Mouse (Mus musculus) erythroblast, embryonic 14.5 days (primary cell): ENCODE measurements around the gene Ptdss2. TPM values are rescaled to one million over a fixed set of nuclear protein-coding genes. Genes with fewer than 3 reads are reported as not detected.

Experiments
- H3K27me3 ChIP-seq: 2 replicates; pipeline ENCODE4 v1.6.1; 2012; ENCODE audit warnings: inconsistent platforms; ENCODE audit not compliant: control insufficient read depth
- H3K36me3 ChIP-seq: 2 replicates; pipeline ENCODE4 v1.6.1; 2012; ENCODE audit warnings: mild to moderate bottlenecking, inconsistent platforms; ENCODE audit not compliant: control insufficient read depth
- H3K4me1 ChIP-seq: 2 replicates; pipeline ENCODE4 v1.6.1; 2012; ENCODE audit warnings: inconsistent platforms; ENCODE audit not compliant: control insufficient read depth
- H3K4me3 ChIP-seq: replicated peaks from 2 replicates; pipeline ENCODE3; 2012; ENCODE audit warnings: moderate library complexity, mild to moderate bottlenecking, inconsistent platforms
- H3K9me3 ChIP-seq: 2 replicates; pipeline ENCODE4 v1.6.1; 2012; ENCODE audit warnings: low read length, inconsistent platforms, mixed read lengths; ENCODE audit not compliant: control insufficient read depth
- GATA1 ChIP-seq: IDR thresholded peaks from 2 replicates; pipeline ENCODE4 v1.6.1; 2012; ENCODE audit warnings: low read length, inconsistent platforms, mixed read lengths
- TAL1 ChIP-seq: IDR thresholded peaks from 3 replicates; pipeline ENCODE4 v1.6.1; 2012; ENCODE audit warnings: low read length, inconsistent platforms, mixed read lengths
- polyA plus RNA-seq: library from polyadenylated mRNA; stranded (reverse); fragments of >175 nt; gene quantifications from 2 replicates; pipeline ENCODE4 v1.2.3, GENCODE M21; 2012

Gene Ptdss2
- 148 and 156 TPM in 2 replicates for polyA plus RNA-seq

DNA sequence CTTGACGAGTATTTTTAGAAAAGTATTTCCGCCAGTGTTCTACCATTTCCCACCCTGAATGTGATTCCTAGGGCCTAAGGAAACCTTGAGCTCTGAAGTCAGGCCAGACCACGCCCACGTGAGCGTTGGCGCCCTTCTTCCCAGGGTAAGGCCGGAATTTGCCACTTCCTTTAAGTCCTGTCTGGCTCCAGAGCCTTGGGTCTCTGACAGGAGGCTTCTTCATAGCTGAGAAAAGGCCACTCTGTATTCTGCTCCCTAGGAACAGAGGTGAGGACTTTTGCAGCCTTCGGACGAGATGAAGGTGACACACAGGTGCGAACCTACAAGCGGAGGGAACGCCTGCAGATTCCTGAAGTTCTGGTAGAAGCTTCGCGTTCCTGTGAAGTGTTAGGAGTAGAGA, at the start of gene Ptdss2:
Ptdss2 (plus strand) TSS at position 138 of the 400 bp plus-strand sequence.
- Histone ChIP-seq H3K4me3 (peak within 1 kb of the TSS; percentile 75), H3K4me1 (peaks cover 91% of the 10 kb centered on the region), H3K36me3 (no peaks in the 10 kb centered on the region), H3K27me3 (no peaks in the 10 kb centered on the region), H3K9me3 (no peaks in the 10 kb centered on the region)
- TF ChIP-seq TAL1 (no peak), GATA1 (no peak)

DNA sequence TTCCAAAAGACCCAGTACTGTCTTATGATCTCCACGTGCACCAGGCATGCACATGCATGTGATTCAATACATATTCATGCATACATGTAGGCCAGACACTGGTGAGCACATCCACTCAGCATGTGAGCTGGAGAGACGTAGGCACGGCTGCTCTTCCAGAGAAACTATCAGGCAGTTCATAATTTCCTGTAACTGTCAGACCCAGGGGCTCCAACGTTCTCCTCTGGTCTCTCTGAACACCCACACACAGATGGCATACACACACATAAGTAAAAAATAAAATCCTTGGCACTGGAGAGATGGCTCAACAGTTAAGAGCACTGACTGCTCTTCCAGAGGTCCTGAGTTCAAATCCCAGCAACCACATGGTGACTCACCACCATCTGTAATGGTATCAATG, 48.4 kb upstream of the Ptdss2 start:
- Histone ChIP-seq H3K9me3 (no peaks in the 10 kb centered on the region; the same call in 1 of the 2 replicates), H3K4me1 (peaks cover 10% of the 10 kb centered on the region), H3K4me3 (no peak overlapping the region), H3K36me3 (no peaks in the 10 kb centered on the region), H3K27me3 (peaks cover 63% of the 10 kb centered on the region)
- TF ChIP-seq GATA1 (no peak), TAL1 (no peak)

- Histone ChIP-seq H3K27me3 (peaks cover 41% of the 10 kb centered on the region), H3K36me3 (no peaks in the 10 kb centered on the region), H3K4me3 (no peak within 1 kb of the TSS)
These were observed 44.3 kb upstream of the Ptdss2 start, which contains the start of gene Pkp3 for GRCm38 (mm10) chr7:141077841-141078240. Pkp3 (plus strand) TSS chr7:141078218.

GRCm38 (mm10) chr7:141078876-141079275, 43.3 kb upstream of the Ptdss2 start:
- no peaks in the 10 kb centered on the region for H3K9me3 ChIP-seq
- no peaks in the 10 kb centered on the region for H3K36me3 ChIP-seq
- peaks cover 38% of the 10 kb centered on the region for H3K27me3 ChIP-seq
- H3K4me1 ChIP-seq: peaks cover 7% of the 10 kb centered on the region
- no peak for TF ChIP-seq TAL1
- TF ChIP-seq GATA1: no peak
- no peak overlapping the region for H3K4me3 ChIP-seq

More at GRCm38 (mm10) chr7:141077841-141078240, 44.3 kb upstream of the Ptdss2 start, which contains the start of gene Pkp3:
- Histone ChIP-seq H3K9me3 (no peaks in the 10 kb centered on the region), H3K4me1 (peaks cover 7% of the 10 kb centered on the region)
- TF ChIP-seq TAL1 (no peak), GATA1 (no peak)

- Histone ChIP-seq H3K36me3 (no peaks in the 10 kb centered on the region), H3K4me1 (peaks cover 7% of the 10 kb centered on the region), H3K9me3 (no peaks in the 10 kb centered on the region), H3K27me3 (peaks cover 35% of the 10 kb centered on the region), H3K4me3 (no peak overlapping the region)
- TF ChIP-seq GATA1 (no peak), TAL1 (no peak)
These were observed 42.4 kb upstream of the Ptdss2 start for GRCm38 (mm10) chr7:141079481-141080449.

GRCm38 (mm10) chr7:141087894-141088293, 34.3 kb upstream of the Ptdss2 start:
- Histone ChIP-seq H3K4me1 (peaks cover 25% of the 10 kb centered on the region), H3K4me3 (no peak overlapping the region), H3K36me3 (peaks cover under 1% of the 10 kb centered on the region; the same call in 1 of the 2 replicates), H3K27me3 (peaks cover 54% of the 10 kb centered on the region), H3K9me3 (no peaks in the 10 kb centered on the region; the same call in 1 of the 2 replicates)
- no peak for TF ChIP-seq GATA1
- no peak for TF ChIP-seq TAL1

GRCm38 (mm10) chr7:141088473-141088872, 33.7 kb upstream of the Ptdss2 start:
- Histone ChIP-seq H3K4me3 (no peak overlapping the region), H3K36me3 (peaks cover 2% of the 10 kb centered on the region; the same call in 1 of the 2 replicates), H3K9me3 (no peaks in the 10 kb centered on the region; the same call in 1 of the 2 replicates), H3K27me3 (peaks cover 51% of the 10 kb centered on the region), H3K4me1 (peaks cover 31% of the 10 kb centered on the region)
- no peak for TF ChIP-seq TAL1
- no peak for TF ChIP-seq GATA1

DNA sequence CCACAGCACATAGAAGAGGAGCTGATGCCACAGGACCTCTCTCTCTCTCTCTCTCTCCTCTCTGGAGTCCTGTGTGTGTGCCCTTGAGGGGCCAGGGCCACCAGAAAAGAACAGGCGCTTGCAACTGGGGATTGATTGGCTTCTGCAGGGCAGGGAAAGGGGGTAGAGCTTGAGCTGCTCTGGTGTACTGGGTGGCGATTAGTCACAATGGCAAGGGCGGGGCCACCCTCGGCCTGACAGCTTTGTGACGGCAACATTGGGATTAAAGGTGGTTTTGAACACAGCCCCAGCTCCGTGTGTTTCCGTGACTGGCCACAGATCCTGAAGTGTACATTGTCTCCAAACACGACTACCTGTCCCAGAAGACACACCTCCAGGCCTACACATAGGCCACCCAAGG, 32.0 kb upstream of the Ptdss2 start:
- Histone ChIP-seq H3K4me1 (peaks cover 38% of the 10 kb centered on the region), H3K4me3 (no peak overlapping the region), H3K9me3 (no peaks in the 10 kb centered on the region; the same call in 1 of the 2 replicates), H3K36me3 (peaks cover 2% of the 10 kb centered on the region; the same call in 1 of the 2 replicates), H3K27me3 (peaks cover 48% of the 10 kb centered on the region)
- TF ChIP-seq TAL1 (no peak), GATA1 (no peak)

- no peaks in the 10 kb centered on the region; the same call in 1 of the 2 replicates for H3K9me3 ChIP-seq
- TF ChIP-seq TAL1: no peak
- TF ChIP-seq GATA1: no peak
- peaks cover 2% of the 10 kb centered on the region; the same call in 1 of the 2 replicates for H3K36me3 ChIP-seq
- H3K4me3 ChIP-seq: peak overlapping the region; percentile 21
- H3K4me1 ChIP-seq: peaks cover 56% of the 10 kb centered on the region
- H3K27me3 ChIP-seq: peaks cover 37% of the 10 kb centered on the region
These were observed 30.0 kb upstream of the Ptdss2 start for GRCm38 (mm10) chr7:141092051-141092735.
